16 mouse cellular contexts compared by ENCODE assay signal in genomic region chr5:74365408-74365807, GRCm38 (mm10).
A peak's percentile ranks its signal among the peaks of the same experiment; 100 is the strongest.
DNase-seq lines count a peak whose midpoint lies in the region; ATAC-seq and TF ChIP-seq lines count a peak whose summit lies in the region.
"Had no signal": no experiment of that assay in that cellular context is flagged by ENCODE, and none has a peak within 500 bp of the region (broad histone marks: within the 10 kb centered on the region; RNA-seq: fewer than 3 reads in every experiment).

No protein-coding gene starts in this region.

- no peak overlapping the region for H3K4me2 ChIP-seq in hindbrain, embryonic 11.5 days (replicated peaks; ENCODE audit: low read depth, low read length)
- H3K4me2 ChIP-seq in midbrain, embryonic 13.5 days (replicated peaks), result no peak overlapping the region
- no peak overlapping the region for H3K4me2 ChIP-seq in midbrain, postnatal 0 days (ENCODE audit: low read depth, low read length, poor library complexity, severe bottlenecking)
- no peak overlapping the region for H3K4me2 ChIP-seq in hindbrain, embryonic 14.5 days (replicated peaks)
- no peak overlapping the region for H3K4me2 ChIP-seq in neural tube, embryonic 14.5 days (ENCODE audit: low read depth, low read length)
- H3K4me2 ChIP-seq: heart, embryonic 15.5 days; hindbrain, embryonic 15.5 days; liver, embryonic 11.5 days; lung, embryonic 15.5 days had no signal

- H3K36me3 ChIP-seq in hindbrain, embryonic 11.5 days (ENCODE audit: control insufficient read depth, insufficient read depth, low read length), result no peaks in the 10 kb centered on the region
- no peaks in the 10 kb centered on the region for H3K36me3 ChIP-seq in hindbrain, embryonic 10.5 days
- H3K36me3 ChIP-seq in midbrain, embryonic 13.5 days, result no peaks in the 10 kb centered on the region
- H3K36me3 ChIP-seq in midbrain, postnatal 0 days (ENCODE audit: insufficient read depth, low read length), result no peaks in the 10 kb centered on the region
- no peaks in the 10 kb centered on the region for H3K36me3 ChIP-seq in hindbrain, embryonic 14.5 days (replicated peaks; ENCODE audit: control insufficient read depth, insufficient read depth)
- no peaks in the 10 kb centered on the region for H3K36me3 ChIP-seq in neural tube, embryonic 14.5 days (ENCODE audit: control insufficient read depth, insufficient read depth, low read length)
- H3K36me3 ChIP-seq: heart, embryonic 15.5 days; hindbrain, embryonic 15.5 days; lung, embryonic 15.5 days had no signal

- no peak overlapping the region for H3K9ac ChIP-seq in hindbrain, embryonic 11.5 days (ENCODE audit: low read depth, low read length)
- no peak overlapping the region for H3K9ac ChIP-seq in midbrain, embryonic 13.5 days (replicated peaks)
- no peak overlapping the region for H3K9ac ChIP-seq in midbrain, postnatal 0 days (replicated peaks; ENCODE audit: low read length, poor library complexity, severe bottlenecking)
- H3K9ac ChIP-seq in hindbrain, embryonic 14.5 days, result no peak overlapping the region
- no peak overlapping the region for H3K9ac ChIP-seq in neural tube, embryonic 14.5 days (replicated peaks; ENCODE audit: low read depth, low read length)
- H3K9ac ChIP-seq: heart, embryonic 15.5 days; hindbrain, embryonic 15.5 days; lung, embryonic 15.5 days had no signal

- no peaks in the 10 kb centered on the region for H3K9me3 ChIP-seq in hindbrain, embryonic 11.5 days (ENCODE audit: control insufficient read depth, low read length)
- H3K9me3 ChIP-seq in hindbrain, embryonic 10.5 days, result no peaks in the 10 kb centered on the region
- no peaks in the 10 kb centered on the region for H3K9me3 ChIP-seq in midbrain, embryonic 13.5 days
- H3K9me3 ChIP-seq in midbrain, postnatal 0 days (ENCODE audit: low read length), result no peaks in the 10 kb centered on the region
- no peaks in the 10 kb centered on the region for H3K9me3 ChIP-seq in hindbrain, embryonic 14.5 days (ENCODE audit: control insufficient read depth, low read length)
- no peaks in the 10 kb centered on the region for H3K9me3 ChIP-seq in neural tube, embryonic 14.5 days (ENCODE audit: control insufficient read depth, low read length)
- H3K9me3 ChIP-seq: heart, embryonic 15.5 days; hindbrain, embryonic 15.5 days; lung, embryonic 15.5 days had no signal

- H3K4me1 ChIP-seq in hindbrain, embryonic 11.5 days (replicated peaks; ENCODE audit: control insufficient read depth, insufficient read depth, low read length), result no peaks in the 10 kb centered on the region
- H3K4me1 ChIP-seq in hindbrain, embryonic 10.5 days (replicated peaks), result peaks cover 21% of the 10 kb centered on the region
- peaks cover 17% of the 10 kb centered on the region for H3K4me1 ChIP-seq in midbrain, embryonic 13.5 days (replicated peaks)
- H3K4me1 ChIP-seq in midbrain, postnatal 0 days (ENCODE audit: insufficient read depth, low read length), result no peaks in the 10 kb centered on the region
- peaks cover 20% of the 10 kb centered on the region for H3K4me1 ChIP-seq in hindbrain, embryonic 14.5 days (replicated peaks; ENCODE audit: control insufficient read depth, insufficient read depth, low read length)
- peaks cover 7% of the 10 kb centered on the region; the same call in 1 of the 2 replicates for H3K4me1 ChIP-seq in neural tube, embryonic 14.5 days (ENCODE audit: control insufficient read depth, insufficient read depth, low read length)

- no peak overlapping the region; the same call in 1 of the 2 replicates for H3K27ac ChIP-seq in hindbrain, embryonic 11.5 days (ENCODE audit: low read depth, low read length)
- H3K27ac ChIP-seq in hindbrain, embryonic 10.5 days, result no peak overlapping the region
- peak overlapping the region; percentile 19; the same call in 1 of the 2 replicates for H3K27ac ChIP-seq in midbrain, embryonic 13.5 days
- no peak overlapping the region for H3K27ac ChIP-seq in midbrain, postnatal 0 days (ENCODE audit: low read depth, low read length)
- H3K27ac ChIP-seq in hindbrain, embryonic 14.5 days, result peak overlapping the region; percentile 65
- H3K27ac ChIP-seq in neural tube, embryonic 14.5 days (ENCODE audit: low read depth, low read length), result no peak overlapping the region
- H3K27ac ChIP-seq: heart, embryonic 15.5 days; hindbrain, embryonic 15.5 days; lung, embryonic 15.5 days had no signal

- H3K4me3 ChIP-seq in hindbrain, embryonic 11.5 days (ENCODE audit: low read depth, low read length), result no peak overlapping the region
- no peak overlapping the region for H3K4me3 ChIP-seq in hindbrain, embryonic 10.5 days
- no peak overlapping the region for H3K4me3 ChIP-seq in midbrain, embryonic 13.5 days (replicated peaks)
- no peak overlapping the region for H3K4me3 ChIP-seq in midbrain, postnatal 0 days (ENCODE audit: low read depth, low read length)
- no peak overlapping the region for H3K4me3 ChIP-seq in hindbrain, embryonic 14.5 days (replicated peaks; ENCODE audit: low read length)
- H3K4me3 ChIP-seq in neural tube, embryonic 14.5 days (ENCODE audit: low read depth, low read length), result no peak overlapping the region
- H3K4me3 ChIP-seq: heart, embryonic 15.5 days; hindbrain, embryonic 15.5 days; lung, embryonic 15.5 days; myocyte had no signal

- no peaks in the 10 kb centered on the region for H3K27me3 ChIP-seq in hindbrain, embryonic 11.5 days (ENCODE audit: control insufficient read depth, insufficient read depth, low read length)
- H3K27me3 ChIP-seq in hindbrain, embryonic 10.5 days (ENCODE audit: insufficient read depth, poor library complexity, severe bottlenecking), result no peaks in the 10 kb centered on the region
- H3K27me3 ChIP-seq in midbrain, embryonic 13.5 days, result no peaks in the 10 kb centered on the region
- H3K27me3 ChIP-seq in midbrain, postnatal 0 days (ENCODE audit: insufficient read depth, low read length), result no peaks in the 10 kb centered on the region
- no peaks in the 10 kb centered on the region for H3K27me3 ChIP-seq in hindbrain, embryonic 14.5 days (ENCODE audit: control insufficient read depth, insufficient read depth, low read length)
- no peaks in the 10 kb centered on the region for H3K27me3 ChIP-seq in neural tube, embryonic 14.5 days (ENCODE audit: control insufficient read depth, insufficient read depth, low read length)
- H3K27me3 ChIP-seq: heart, embryonic 15.5 days; hindbrain, embryonic 15.5 days; lung, embryonic 15.5 days had no signal

- TF ChIP-seq CTCF in midbrain, postnatal 0 days (IDR thresholded peaks at IDR 0.05), result no peak

- DNase-seq in hindbrain, embryonic 11.5 days (ENCODE audit: low spot score), result peak; percentile 18
- DNase-seq in hindbrain, embryonic 10.5 days (ENCODE audit: low spot score), result no peak
- DNase-seq in midbrain, postnatal 0 days (ENCODE audit: low spot score), result no peak
- peak; percentile 38 for DNase-seq in hindbrain, embryonic 14.5 days (ENCODE audit: low spot score)
- DNase-seq in adrenal gland, postnatal 14 days, result no peak
- DNase-seq: cerebellum, adult 11-12 months; kidney, postnatal 25 days; right cerebral cortex, postnatal 4 days; thymus, adult 2 months had no signal

- 0 out of 2 replicates have a peak, but pooled peaks have one; percentile 30 for ATAC-seq in hindbrain, embryonic 11.5 days (ENCODE audit: low FRiP score)
- peak; percentile 67 for ATAC-seq in midbrain, embryonic 13.5 days
- ATAC-seq in midbrain, postnatal 0 days (ENCODE audit: low FRiP score), result no peak
- peak; percentile 34; the same call in 1 of the 2 replicates for ATAC-seq in hindbrain, embryonic 14.5 days (ENCODE audit: low FRiP score)
- ATAC-seq in neural tube, embryonic 14.5 days (ENCODE audit: low read depth), result peak; percentile 58; the same call in 1 of the 2 replicates

- WGBS in hindbrain, embryonic 11.5 days, result 51% methylated on average over 6 of the region's 6 CpGs
- WGBS in hindbrain, embryonic 10.5 days, result 73% methylated on average over 6 of the region's 6 CpGs
- WGBS in midbrain, embryonic 13.5 days, result 39% methylated on average over 6 of the region's 6 CpGs
- 48% methylated on average over 6 of the region's 6 CpGs for WGBS in midbrain, postnatal 0 days
- 30% methylated on average over 6 of the region's 6 CpGs for WGBS in hindbrain, embryonic 14.5 days
- 12% methylated on average over 6 of the region's 6 CpGs for WGBS in neural tube, embryonic 14.5 days

Comparison
In these comparisons a context has a peak if more than half of its experiments do, and no peak if none do; other contexts are left out.
1. DNase-seq: peak in hindbrain, embryonic 11.5 days (single experiment) and hindbrain, embryonic 14.5 days (single experiment); none in hindbrain, embryonic 10.5 days (single experiment), midbrain, postnatal 0 days (single experiment) and adrenal gland, postnatal 14 days (single experiment).
2. H3K27ac ChIP-seq: peak in midbrain, embryonic 13.5 days (single experiment) and hindbrain, embryonic 14.5 days (single experiment); none in hindbrain, embryonic 11.5 days (single experiment), hindbrain, embryonic 10.5 days (single experiment), midbrain, postnatal 0 days (single experiment) and neural tube, embryonic 14.5 days (single experiment).